Mouse (Mus musculus): ENCODE data around the gene Dnah8. TPM values are rescaled to one million over a fixed set of nuclear protein-coding genes. Genes with fewer than 3 reads are reported as not detected.

Gene Dnah8
- total RNA-seq, 2 experiments from 2014 or later = 0.35 to 0.97 TPM

DNA sequence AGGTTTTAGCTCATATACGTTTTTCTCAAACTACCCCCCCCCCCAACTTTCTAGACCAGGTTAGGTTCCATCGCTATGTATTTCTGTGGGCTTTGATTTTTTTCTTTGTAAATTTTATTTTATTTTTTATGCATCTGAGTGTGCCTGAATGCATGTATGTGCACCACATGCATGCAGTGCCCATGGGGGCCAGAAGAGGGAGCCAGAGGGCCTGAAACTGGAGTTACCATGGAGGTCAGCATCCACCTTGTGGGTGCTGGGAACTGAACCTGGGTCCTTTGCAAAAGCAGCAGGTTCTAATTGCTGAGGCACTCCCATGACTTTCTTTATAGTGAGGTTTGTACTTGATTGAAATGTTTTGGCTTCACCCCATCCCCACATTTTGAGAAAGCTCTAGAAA, 111.3 kb downstream of the Dnah8 start:
- peak; percentile 13 for TF ChIP-seq CTCF (IDR thresholded peaks at IDR 0.05)
- H3K4me3 ChIP-seq = no peak overlapping the region
- DNase-seq (ENCODE audit: extremely low spot score in 1 of 2, low spot score in 2 of 2) = no peak
- intact Hi-C loops (cut with DNase I) = no loop called here
- H3K27ac ChIP-seq = no peak overlapping the region

DNA sequence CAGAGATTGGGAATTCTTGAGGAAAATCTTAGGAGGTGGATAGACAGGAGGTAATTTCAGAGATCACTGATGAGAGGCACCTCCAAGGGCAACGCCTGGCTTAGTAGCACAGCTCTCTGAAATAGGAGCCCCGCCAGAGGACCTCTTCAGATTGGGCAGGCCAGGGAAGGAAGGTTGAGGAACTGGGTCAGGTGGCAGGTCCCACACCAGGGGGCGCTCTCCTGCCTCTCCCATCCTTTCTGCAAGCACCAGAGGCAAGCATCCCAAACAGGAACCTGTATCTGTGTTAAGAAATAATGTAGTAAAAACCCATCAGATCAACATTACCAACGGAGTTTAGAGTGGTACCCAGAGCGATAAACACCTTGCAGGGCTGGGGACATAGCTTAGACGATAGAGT, 113.6 kb downstream of the Dnah8 start:
- Histone ChIP-seq H3K27ac (no peak overlapping the region), H3K4me3 (no peak overlapping the region)
- peak in 1 of 2 experiments; percentile 40 for DNase-seq (ENCODE audit: extremely low spot score in 1 of 2, low spot score in 2 of 2)
- intact Hi-C loops (cut with DNase I) = loop anchor here (2.0 kb wide), 1 partner anchor 213 kb away; no protein-coding TSS in a partner anchor
- TF ChIP-seq CTCF (IDR thresholded peaks at IDR 0.05) = peak; percentile 71

DNA sequence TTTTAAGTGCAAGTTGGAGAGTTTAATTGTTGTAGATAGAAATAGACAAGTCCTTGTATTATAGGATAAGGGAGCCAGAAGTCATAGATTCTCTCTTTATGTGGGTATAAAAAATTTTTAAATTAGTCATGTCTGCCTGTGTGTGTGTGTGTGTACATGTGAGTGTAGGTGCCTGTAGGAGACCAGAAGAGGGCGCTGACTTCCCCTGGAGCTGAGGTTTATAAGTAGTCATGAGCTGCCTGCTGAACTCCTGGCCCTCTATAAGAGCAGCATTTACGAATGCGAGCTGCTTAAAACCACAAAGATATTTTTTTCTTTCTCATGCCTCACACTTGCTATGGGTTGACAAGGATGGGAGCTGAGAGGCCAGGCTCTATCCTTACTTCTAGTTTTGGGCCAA, 115.6 kb downstream of the Dnah8 start:
- intact Hi-C loops (cut with DNase I) = no loop called here
- Histone ChIP-seq H3K4me3 (no peak overlapping the region), H3K27ac (no peak overlapping the region)
- TF ChIP-seq CTCF (IDR thresholded peaks at IDR 0.05) = no peak
- DNase-seq (ENCODE audit: extremely low spot score in 1 of 2, low spot score in 2 of 2) = no peak

DNA sequence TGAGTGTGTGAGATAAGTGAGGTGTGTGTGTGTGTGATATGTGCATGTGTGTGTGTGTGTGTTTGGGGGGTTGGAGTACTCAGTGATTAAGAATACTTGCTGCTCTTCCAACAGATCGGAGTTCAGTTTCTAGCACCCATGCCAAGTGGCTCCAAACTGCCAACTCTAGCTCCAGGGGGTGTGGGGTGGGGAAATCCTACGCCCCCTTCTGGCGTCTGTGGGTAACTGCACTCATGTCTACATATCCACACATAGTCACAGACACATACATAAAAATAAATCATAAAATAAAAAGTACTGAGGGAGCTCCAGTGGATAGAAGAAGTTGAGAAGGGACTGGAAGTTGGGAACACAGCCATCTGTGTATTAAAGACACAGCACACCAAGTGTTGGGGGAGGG, 119.8 kb downstream of the Dnah8 start:
- Histone ChIP-seq H3K4me3 (no peak overlapping the region), H3K27ac (no peak overlapping the region)
- no peak; the same call in 1 of the 2 replicates for TF ChIP-seq CTCF (IDR thresholded peaks at IDR 0.05)
- intact Hi-C loops (cut with DNase I) = no loop called here
- no peak for DNase-seq (ENCODE audit: extremely low spot score in 1 of 2, low spot score in 2 of 2)

DNA sequence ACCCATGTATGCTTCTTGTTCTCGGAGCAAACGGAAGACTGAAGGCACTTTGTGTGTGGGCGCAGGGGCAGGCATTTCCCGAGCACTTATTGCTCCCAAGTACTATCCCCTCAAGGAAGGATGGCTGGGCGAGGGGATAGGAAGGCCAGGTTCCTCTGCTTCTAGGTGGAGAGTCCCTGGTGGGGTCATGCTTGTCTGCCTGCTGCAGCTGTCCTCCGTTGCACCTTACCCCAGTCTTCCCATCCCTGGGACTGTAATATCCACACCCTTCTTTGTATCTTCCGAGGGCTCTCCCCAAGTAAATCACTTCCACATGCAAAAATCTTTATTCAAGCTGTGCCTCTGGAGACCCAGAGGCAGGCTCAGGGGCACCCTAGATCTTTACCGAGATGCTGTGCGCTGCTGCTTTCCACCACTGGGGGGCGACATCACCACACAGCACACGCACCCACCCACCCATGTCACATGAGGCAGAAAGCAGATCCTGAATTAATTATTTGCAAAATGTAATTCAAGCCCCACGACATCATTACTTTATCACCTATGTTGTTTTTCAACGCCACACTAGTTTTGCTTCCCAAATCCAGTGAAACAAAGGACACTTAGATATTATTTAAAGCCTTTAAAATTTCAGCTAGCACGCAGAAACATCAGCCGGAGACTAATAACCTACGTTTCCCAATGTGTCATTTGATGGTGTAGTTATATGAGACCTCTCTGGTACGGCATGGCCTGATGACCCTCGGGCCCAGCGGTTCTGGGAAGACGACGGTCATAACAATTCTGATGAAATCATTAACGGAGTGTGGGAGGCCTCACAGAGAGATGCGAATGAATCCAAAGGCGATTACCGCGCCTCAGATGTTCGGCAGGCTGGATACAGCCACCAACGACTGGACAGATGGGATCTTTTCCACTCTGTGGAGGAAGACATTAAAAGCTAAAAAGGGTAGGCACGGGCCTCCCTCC, 122.2 kb downstream of the Dnah8 start:
- Histone ChIP-seq H3K4me3 (no peak overlapping the region), H3K27ac (no peak overlapping the region)
- TF ChIP-seq CTCF (IDR thresholded peaks at IDR 0.05) = peak; percentile 98
- intact Hi-C loops (cut with DNase I) = loop anchor here (2.0 to 5.0 kb wide), 2 partner anchors 204 to 289 kb away; no protein-coding TSS in a partner anchor
- DNase-seq (ENCODE audit: extremely low spot score in 1 of 2, low spot score in 2 of 2) = peak; percentile 77 to 83

DNA sequence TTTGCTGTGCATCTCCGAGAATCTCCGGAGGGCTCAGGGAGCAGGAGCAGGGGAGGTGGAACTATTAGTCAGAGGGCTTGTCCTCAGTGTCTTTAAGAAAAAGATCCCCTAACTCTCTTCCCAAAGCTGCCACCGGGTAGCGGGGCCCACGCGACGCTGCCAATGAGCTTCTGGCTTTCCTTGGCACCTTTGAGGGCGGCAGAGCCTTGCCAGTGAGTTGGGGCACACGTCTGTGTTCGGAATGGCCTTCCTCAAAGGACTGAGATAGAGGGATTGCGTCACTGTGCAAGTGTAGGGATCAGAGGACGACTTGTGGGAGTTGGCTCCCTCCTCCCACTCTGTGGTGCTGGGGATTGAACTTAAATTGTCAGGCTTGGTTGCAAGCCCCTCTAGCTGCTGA, 125.2 kb downstream of the Dnah8 start:
- no peak for TF ChIP-seq CTCF (IDR thresholded peaks at IDR 0.05)
- intact Hi-C loops (cut with DNase I) = loop anchor here (5.0 kb wide), 1 partner anchor 292 kb away; no protein-coding TSS in a partner anchor
- no peak for DNase-seq (ENCODE audit: extremely low spot score in 1 of 2, low spot score in 2 of 2)
- Histone ChIP-seq H3K27ac (no peak overlapping the region), H3K4me3 (no peak overlapping the region)

DNA sequence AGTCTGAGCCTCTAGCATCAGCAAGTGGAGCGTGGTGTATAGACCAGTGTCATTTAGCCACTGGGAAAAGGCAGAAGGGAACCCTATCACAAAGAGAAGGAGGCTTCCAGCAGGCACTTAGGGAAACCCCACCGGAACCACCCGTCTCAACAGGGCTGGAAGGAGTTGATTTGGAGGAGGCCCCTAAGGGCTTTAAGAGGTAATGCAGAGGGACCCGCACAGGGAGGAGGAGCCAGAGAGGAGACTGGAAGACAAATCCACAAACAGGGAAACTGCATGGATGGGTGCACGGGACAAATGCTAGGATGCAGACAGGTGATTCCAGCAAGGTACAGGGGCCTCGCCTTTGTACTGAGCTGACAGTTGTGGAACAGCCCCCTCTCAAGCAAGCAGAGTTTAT, 126.1 kb downstream of the Dnah8 start:
- intact Hi-C loops (cut with DNase I) = no loop called here
- Histone ChIP-seq H3K27ac (no peak overlapping the region), H3K4me3 (no peak overlapping the region)
- no peak; the same call in 1 of the 2 replicates for TF ChIP-seq CTCF (IDR thresholded peaks at IDR 0.05)
- DNase-seq (ENCODE audit: extremely low spot score in 1 of 2, low spot score in 2 of 2) = no peak

DNA sequence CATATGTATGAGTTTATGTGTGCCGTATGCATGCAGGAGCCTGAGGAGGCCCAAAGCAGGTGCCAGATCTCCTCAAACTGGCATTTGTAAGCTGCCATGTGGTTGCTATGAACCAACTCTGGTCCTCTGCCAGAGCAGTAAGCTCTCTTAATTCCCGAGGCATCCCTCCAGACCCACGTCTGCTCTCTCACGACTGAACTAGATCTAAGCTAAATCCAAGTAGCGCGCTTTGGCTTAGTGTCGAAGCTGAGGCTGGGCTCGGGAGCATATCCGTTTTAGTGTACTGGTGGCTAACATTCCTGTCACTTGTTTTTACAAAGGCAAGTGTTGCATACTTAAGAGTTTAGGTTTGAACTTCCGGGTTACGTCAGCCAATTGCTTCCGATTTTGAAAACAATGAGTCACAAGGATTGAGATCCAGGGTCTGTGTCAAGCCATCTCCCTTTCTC, 128.2 kb downstream of the Dnah8 start:
- DNase-seq (ENCODE audit: extremely low spot score in 1 of 2, low spot score in 2 of 2) = peak; percentile 29 to 38
- Histone ChIP-seq H3K4me3 (no peak overlapping the region), H3K27ac (no peak overlapping the region)
- intact Hi-C loops (cut with DNase I) = no loop called here
- TF ChIP-seq CTCF (IDR thresholded peaks at IDR 0.05) = no peak

DNA sequence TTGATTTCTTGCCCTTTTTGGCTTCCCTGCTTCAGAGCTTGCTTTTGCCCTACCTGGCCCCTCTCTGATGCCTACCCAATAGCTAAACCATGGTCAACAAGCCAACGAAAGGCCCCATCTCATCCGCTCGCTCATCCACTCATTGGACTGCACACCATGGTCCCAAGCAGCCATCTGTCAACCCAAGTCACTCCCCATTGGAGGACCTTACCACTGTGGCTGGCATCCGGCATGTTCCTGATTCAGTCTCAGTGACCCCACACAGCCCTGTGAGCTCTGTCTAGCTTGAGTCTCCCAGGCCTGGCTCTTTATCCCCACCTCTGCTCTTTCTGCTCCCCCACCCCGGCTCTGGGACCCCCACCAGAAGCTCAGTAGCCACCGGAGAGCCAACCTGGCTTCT, 129.0 kb downstream of the Dnah8 start:
- DNase-seq (ENCODE audit: extremely low spot score in 1 of 2, low spot score in 2 of 2) = no peak
- no peak for TF ChIP-seq CTCF (IDR thresholded peaks at IDR 0.05)
- Histone ChIP-seq H3K27ac (no peak overlapping the region), H3K4me3 (no peak overlapping the region)
- intact Hi-C loops (cut with DNase I) = no loop called here

DNA sequence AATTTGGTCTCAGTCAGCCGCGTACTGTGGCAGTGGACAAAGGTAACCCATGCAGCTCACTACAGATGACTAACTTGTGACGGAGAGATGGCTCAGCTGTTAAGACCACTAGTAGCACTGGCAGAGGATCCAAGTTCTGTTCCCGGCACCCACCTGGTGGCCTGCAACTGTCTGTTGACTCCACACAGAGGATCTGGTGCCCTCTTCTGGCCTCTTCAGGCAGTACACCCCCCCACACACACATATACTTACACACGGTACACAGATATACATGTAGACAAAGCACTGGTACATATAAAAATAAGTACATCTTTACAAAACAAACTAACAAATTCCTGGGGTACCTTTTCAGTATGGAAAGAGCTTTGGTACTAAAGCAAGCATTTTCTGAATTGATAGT, 132.6 kb downstream of the Dnah8 start:
- no peak overlapping the region for H3K27ac ChIP-seq
- TF ChIP-seq CTCF (IDR thresholded peaks at IDR 0.05) = no peak; the same call in 1 of the 2 replicates
- DNase-seq (ENCODE audit: extremely low spot score in 1 of 2, low spot score in 2 of 2) = no peak
- intact Hi-C loops (cut with DNase I) = no loop called here
- no peak overlapping the region for H3K4me3 ChIP-seq

DNA sequence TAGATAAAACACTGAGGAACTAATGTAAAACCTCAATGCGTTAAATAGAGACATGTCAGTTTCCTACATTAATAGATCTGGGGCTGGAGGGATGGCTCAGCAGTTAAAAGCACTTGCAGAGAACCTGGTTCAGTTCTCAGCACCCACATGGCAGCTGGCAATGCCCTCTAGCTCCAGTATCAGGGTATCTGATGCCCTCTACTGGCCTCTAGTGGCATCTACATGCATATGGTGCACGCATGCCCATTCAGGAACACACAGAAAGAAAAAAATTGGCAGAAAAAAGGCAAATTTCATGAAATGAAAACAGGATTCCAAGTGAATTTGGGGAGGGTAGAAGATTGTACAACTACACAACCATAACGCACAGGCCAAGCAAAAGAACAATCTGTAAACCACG, 136.2 kb downstream of the Dnah8 start:
- intact Hi-C loops (cut with DNase I) = no loop called here
- peak; percentile 16 for TF ChIP-seq CTCF (IDR thresholded peaks at IDR 0.05)
- DNase-seq (ENCODE audit: extremely low spot score in 1 of 2, low spot score in 2 of 2) = no peak
- Histone ChIP-seq H3K27ac (no peak overlapping the region), H3K4me3 (no peak overlapping the region)

DNA sequence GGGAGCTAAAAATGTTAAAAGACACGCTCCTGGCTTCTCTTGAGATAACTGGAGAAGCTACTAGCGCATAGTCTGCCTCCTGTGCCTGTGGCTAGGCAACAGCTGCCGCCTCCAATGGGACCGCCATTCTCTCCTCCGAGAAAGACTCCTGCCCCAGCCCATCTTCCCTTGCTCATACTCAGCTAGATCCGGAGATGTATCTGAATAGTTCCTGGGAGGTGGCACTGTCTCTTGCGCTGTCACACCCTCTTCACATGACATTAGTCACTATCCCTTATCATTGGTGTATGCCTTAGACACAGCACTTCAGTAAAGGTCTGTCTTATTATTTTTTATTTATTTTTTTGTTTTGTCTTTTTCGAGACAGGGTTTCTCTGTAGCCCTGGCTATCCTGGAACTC, 140.1 kb downstream of the Dnah8 start:
- intact Hi-C loops (cut with DNase I) = no loop called here
- H3K4me3 ChIP-seq = no peak overlapping the region
- no peak for TF ChIP-seq CTCF (IDR thresholded peaks at IDR 0.05)
- no peak overlapping the region for H3K27ac ChIP-seq
- no peak for DNase-seq (ENCODE audit: extremely low spot score in 1 of 2, low spot score in 2 of 2)

Data from left cerebral cortex, adult 2 months (tissue).